Mouse (Mus musculus) stomach, postnatal 0 days (tissue): ENCODE data around the gene 5031439G07Rik. TPM values are rescaled to one million over a fixed set of nuclear protein-coding genes. Genes with fewer than 3 reads are reported as not detected.

ENCODE experiments used
- ATAC-seq: fragments of 200-750 bp; cut with Nextera tagmentation; 2 replicates; pipeline ENCODE4 v1.8.0; 2017; ENCODE audit not compliant: low FRiP score, low TSS enrichment
- DNase-seq: peaks from one replicate; pipeline ENCODE4 v3.0.0-alpha.2; 2016; ENCODE audit warnings: low spot score
- H3K27ac ChIP-seq: fragments of 300-500 bp; sonication (generic); replicated peaks from 2 replicates; pipeline ENCODE4 v1.5.1; 2014; ENCODE audit warnings: mild to moderate bottlenecking, control low read depth
- H3K27me3 ChIP-seq: fragments of 300-500 bp; sonication (generic); 2 replicates; pipeline ENCODE4 v1.6.1; 2014; ENCODE audit warnings: low read length; ENCODE audit not compliant: control insufficient read depth, insufficient read depth
- H3K36me3 ChIP-seq: fragments of 300-500 bp; sonication (generic); 2 replicates; pipeline ENCODE4 v1.6.1; 2014; ENCODE audit warnings: low read length, mixed read lengths; ENCODE audit not compliant: control insufficient read depth, insufficient read depth
- H3K4me1 ChIP-seq: fragments of 300-500 bp; sonication (generic); replicated peaks from 2 replicates; pipeline ENCODE4 v1.6.1; 2014; ENCODE audit warnings: antibody characterized with exemption; ENCODE audit not compliant: control insufficient read depth, insufficient read depth
- H3K4me2 ChIP-seq: fragments of 300-500 bp; sonication (generic); replicated peaks from 2 replicates; pipeline ENCODE4 v1.6.1; 2014; ENCODE audit warnings: low read depth, mild to moderate bottlenecking, control low read depth, moderate library complexity
- H3K4me3 ChIP-seq: fragments of 300-500 bp; sonication (generic); 2 replicates; pipeline ENCODE4 v1.5.1; 2014; ENCODE audit warnings: low read depth, low read length, control low read depth
- H3K9ac ChIP-seq: fragments of 300-500 bp; sonication (generic); 2 replicates; pipeline ENCODE4 v1.6.1; 2014; ENCODE audit warnings: mild to moderate bottlenecking, low read length, control low read depth, mixed read lengths
- H3K9me3 ChIP-seq: fragments of 300-500 bp; sonication (generic); 2 replicates; pipeline ENCODE4 v1.6.1; 2016; ENCODE audit warnings: low read length; ENCODE audit not compliant: control insufficient read depth
- CTCF ChIP-seq: IDR thresholded peaks from 2 replicates; pipeline ENCODE4 v1.5.1; 2016; ENCODE audit warnings: antibody characterized with exemption, low read depth, mild to moderate bottlenecking, moderate library complexity
- EP300 ChIP-seq: optimal IDR thresholded peaks from 2 replicates; pipeline ENCODE3; 2016; ENCODE audit warnings: antibody characterized with exemption
- WGBS: fragments of 180-500 bp; shearing (Covaris S2); extraction: QIAGEN DNeasy Blood & Tissue Kit; methylation state at CpG from one replicate; pipeline ENCODE4 v1.1.7; 2014; 5-methylcytosine and 5-hydroxymethylcytosine counted together
- polyA plus RNA-seq: library from polyadenylated mRNA; unstranded; fragments of >200 nt; fragmentation: Nextera tagmentation; extraction: Ambion mirVana; gene quantifications from 2 replicates; pipeline ENCODE4 v1.2.1, GENCODE M21; 2015

The 5031439G07Rik gene
- polyA plus RNA-seq, 1 experiment from 2014 or later: 6.6 TPM

DNA sequence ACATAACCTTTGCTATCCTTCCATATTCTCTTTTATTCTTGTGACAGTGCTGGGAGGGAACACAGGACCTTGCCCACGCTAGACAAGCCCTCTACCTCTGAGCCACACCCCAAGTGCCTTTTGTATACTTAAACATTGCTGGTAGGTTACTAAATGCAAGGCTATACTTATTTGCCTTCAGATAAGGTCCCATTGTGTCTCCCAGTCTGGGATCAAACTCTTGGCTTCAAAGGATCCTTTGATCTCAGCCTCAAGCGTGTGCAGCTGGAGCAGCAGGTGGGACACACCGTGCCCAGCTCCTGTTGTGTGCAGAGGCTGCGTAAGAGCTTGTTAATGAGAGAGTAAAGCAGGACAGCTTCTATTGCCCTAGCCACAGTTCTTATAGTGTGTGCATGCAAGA lies 39.4 kb upstream of the 5031439G07Rik start:
- Histone ChIP-seq H3K27ac (no peak overlapping the region), H3K4me2 (no peak overlapping the region), H3K27me3 (no peaks in the 10 kb centered on the region), H3K9ac (no peak overlapping the region), H3K9me3 (no peaks in the 10 kb centered on the region), H3K36me3 (no peaks in the 10 kb centered on the region), H3K4me3 (no peak overlapping the region), H3K4me1 (no peaks in the 10 kb centered on the region)
- TF ChIP-seq EP300: no peak
- TF ChIP-seq CTCF: no peak
- peak; percentile 58 for DNase-seq
- ATAC-seq: peak; percentile 87
- WGBS: 44% methylated on average over 4 of the region's 4 CpGs

DNA sequence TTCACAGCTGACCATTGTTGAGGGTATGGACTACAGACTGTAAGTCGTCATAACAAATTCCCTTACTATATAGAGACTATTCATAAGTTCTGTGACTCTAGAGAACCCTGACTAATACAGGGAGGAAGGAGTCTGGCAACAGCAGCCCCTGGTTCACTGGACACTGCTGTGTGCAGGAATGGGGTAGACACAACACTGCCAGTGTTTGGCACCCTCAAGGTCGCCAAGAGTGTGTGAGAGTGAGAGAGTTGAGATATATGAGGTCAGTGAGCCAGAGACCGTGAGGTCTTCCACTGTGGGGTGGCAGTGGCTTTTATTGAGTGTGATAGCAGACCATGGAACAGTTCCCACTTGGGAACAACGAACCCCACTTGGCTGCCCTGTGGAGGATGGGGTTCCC lies 37.8 kb upstream of the 5031439G07Rik start:
- no peaks in the 10 kb centered on the region for H3K4me1 ChIP-seq
- H3K27me3 ChIP-seq: no peaks in the 10 kb centered on the region
- TF ChIP-seq EP300 (no peak), CTCF (no peak)
- no peak overlapping the region for H3K27ac ChIP-seq
- WGBS: 90% methylated on average over 4 of the region's 4 CpGs
- no peaks in the 10 kb centered on the region for H3K36me3 ChIP-seq
- no peak overlapping the region for H3K9ac ChIP-seq
- no peak overlapping the region for H3K4me2 ChIP-seq
- DNase-seq (no peak), ATAC-seq (no peak)
- H3K4me3 ChIP-seq: no peak overlapping the region
- H3K9me3 ChIP-seq: no peaks in the 10 kb centered on the region

DNA sequence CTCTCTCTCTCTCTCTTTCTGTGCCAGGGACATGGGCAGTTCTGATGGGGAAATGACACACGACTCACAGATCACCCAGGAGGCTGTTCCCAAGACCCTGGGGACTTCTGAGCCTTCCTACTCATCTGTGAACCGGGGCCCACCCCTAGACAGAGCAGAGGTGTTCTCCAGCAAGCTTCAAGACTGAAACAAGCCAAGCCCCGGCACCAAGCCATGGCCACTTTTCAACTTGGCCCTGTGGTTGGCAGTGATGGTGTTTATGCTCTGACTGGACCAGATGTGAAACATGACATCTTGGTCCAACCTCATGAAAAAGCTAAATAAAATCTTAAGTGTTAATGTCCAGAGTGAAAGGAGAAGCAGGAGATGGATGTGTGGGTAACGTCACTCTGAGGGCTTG lies 33.9 kb upstream of the 5031439G07Rik start:
- H3K4me3 ChIP-seq: no peak overlapping the region
- no peak overlapping the region for H3K4me2 ChIP-seq
- H3K4me1 ChIP-seq: peaks cover 1% of the 10 kb centered on the region; the same call in 1 of the 2 replicates
- no peaks in the 10 kb centered on the region for H3K9me3 ChIP-seq
- ATAC-seq: no peak
- H3K27me3 ChIP-seq: no peaks in the 10 kb centered on the region
- DNase-seq: no peak
- TF ChIP-seq EP300: no peak
- TF ChIP-seq CTCF: no peak
- H3K36me3 ChIP-seq: no peaks in the 10 kb centered on the region
- WGBS: 71% methylated on average over 4 of the region's 4 CpGs
- no peak overlapping the region for H3K27ac ChIP-seq
- no peak overlapping the region for H3K9ac ChIP-seq

DNA sequence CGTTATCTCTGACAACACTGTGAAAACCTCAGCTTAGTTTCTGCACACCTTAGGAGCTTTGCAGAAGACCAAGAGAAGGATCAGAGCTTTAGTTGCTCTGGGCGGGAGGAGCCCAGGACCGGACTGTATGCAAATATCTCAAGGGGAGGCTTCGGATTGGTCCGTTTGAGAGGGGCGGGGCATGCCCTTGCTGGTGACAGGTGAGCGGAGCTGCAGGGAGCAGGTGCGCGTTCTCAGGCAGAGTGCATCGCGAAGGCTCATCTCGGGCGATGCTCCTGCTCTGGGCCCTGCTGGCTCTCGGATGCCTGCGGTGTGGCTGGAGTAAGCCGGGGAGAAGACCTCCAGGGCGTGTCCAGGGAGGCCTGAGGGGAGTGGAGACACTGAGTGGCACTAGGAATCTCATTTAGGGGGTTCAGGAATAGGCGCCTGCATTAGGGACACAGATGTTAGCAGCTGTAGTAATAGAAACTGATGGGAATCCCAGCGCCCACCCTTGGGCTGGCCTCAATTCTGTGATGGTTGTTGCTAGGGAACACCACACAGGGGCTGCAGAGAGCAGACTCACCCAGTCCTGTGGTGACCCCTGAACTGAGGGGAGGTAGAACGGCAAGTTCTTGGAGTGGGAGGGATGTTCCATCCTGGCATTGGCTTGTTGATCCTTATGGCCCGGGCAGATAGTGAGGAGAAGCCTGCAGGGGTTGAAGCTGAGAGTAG lies 28.8 kb upstream of the 5031439G07Rik start, which contains the start of gene Upk3a:
TSS of gene Upk3a (plus strand) at position 191 of the 714 bp plus-strand sequence.
- DNase-seq (peak; percentile 90), ATAC-seq (peak; percentile 86)
- peaks cover 6% of the 10 kb centered on the region for H3K4me1 ChIP-seq
- 9% methylated on average over 21 of the region's 21 CpGs for WGBS
- H3K9me3 ChIP-seq: no peaks in the 10 kb centered on the region
- no peaks in the 10 kb centered on the region for H3K27me3 ChIP-seq
- no peak within 1 kb of the TSS for H3K4me3 ChIP-seq
- no peak within 1 kb of the TSS for H3K9ac ChIP-seq
- TF ChIP-seq CTCF: no peak
- TF ChIP-seq EP300: no peak
- H3K36me3 ChIP-seq: no peaks in the 10 kb centered on the region
- H3K27ac ChIP-seq: no peak within 1 kb of the TSS
- no peak within 1 kb of the TSS for H3K4me2 ChIP-seq

DNA sequence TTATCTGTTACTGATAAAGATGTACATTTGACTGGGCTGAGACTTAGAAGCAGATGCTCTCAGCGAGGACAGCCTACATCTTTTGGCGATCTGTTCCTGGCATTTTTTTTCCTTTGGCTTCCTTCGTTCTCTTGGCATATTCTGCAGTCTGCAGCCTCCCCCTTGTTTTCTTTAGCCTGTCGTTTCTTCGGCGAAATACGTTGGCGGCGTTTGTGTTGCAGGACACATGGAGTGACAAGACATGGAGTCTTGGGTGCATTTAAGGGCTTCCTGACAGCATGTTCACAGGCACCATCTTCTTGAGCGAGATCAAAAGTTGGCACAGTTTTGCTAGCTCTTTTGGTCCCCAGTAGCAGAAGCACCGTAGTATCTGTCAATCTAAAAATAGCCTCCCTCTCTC lies 27.4 kb upstream of the 5031439G07Rik start:
- DNase-seq (no peak), ATAC-seq (no peak)
- Histone ChIP-seq H3K4me1 (peaks cover 9% of the 10 kb centered on the region), H3K4me3 (no peak overlapping the region), H3K4me2 (no peak overlapping the region), H3K9ac (no peak overlapping the region), H3K27ac (no peak overlapping the region), H3K27me3 (no peaks in the 10 kb centered on the region), H3K36me3 (no peaks in the 10 kb centered on the region), H3K9me3 (no peaks in the 10 kb centered on the region)
- TF ChIP-seq CTCF: no peak
- TF ChIP-seq EP300: no peak
- 84% methylated on average over 11 of the region's 11 CpGs for WGBS

DNA sequence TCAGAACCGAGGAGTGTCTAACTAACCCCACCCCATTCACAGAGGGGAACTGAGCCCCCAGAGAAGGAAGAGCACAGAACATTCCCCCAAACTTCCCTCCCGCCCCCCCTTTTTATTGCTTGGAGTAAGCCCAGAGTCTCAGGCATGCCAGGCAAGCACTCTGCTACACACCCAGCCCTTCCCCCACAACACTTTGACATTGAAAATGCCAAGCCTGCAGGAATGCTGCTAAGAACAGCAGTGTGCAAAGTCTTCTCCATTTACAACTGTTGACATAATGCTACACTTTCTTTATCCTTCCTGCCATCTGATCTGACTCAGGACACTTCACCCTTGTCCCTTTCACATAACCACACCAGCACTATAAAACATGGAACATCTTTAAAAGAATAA lies 24.3 kb upstream of the 5031439G07Rik start:
- no peak overlapping the region for H3K4me3 ChIP-seq
- 0 out of 2 replicates have a peak overlapping the region, but pooled peaks have one; percentile 43 for H3K9ac ChIP-seq
- H3K9me3 ChIP-seq: no peaks in the 10 kb centered on the region
- ATAC-seq (peak; percentile 70; the same call in 1 of the 2 replicates), DNase-seq (peak; percentile 63)
- H3K27me3 ChIP-seq: no peaks in the 10 kb centered on the region
- H3K4me1 ChIP-seq: peaks cover 9% of the 10 kb centered on the region
- H3K27ac ChIP-seq: peak overlapping the region; percentile 82
- TF ChIP-seq CTCF (no peak), EP300 (no peak)
- 0 out of 2 replicates have a peak overlapping the region, but pooled peaks have one; percentile 4 for H3K4me2 ChIP-seq
- 8% methylated on average over 2 of the region's 2 CpGs for WGBS
- no peaks in the 10 kb centered on the region for H3K36me3 ChIP-seq
